Mouse (Mus musculus) forebrain, embryonic 10.5 days (tissue): ENCODE results near the gene Srsf2. TPM values are rescaled to one million over a fixed set of nuclear protein-coding genes. Genes with fewer than 3 reads are reported as not detected.

Experiments used
- DNase-seq: peaks from one replicate; pipeline ENCODE4 v3.0.0-alpha.2; 2017; ENCODE audit warnings: low spot score; ENCODE audit errors: extremely low spot score
- H3K27ac ChIP-seq: fragments of 300-500 bp; sonication (generic); 2 replicates; pipeline ENCODE4 v1.5.1; 2016; ENCODE audit warnings: mild to moderate bottlenecking
- H3K27me3 ChIP-seq: fragments of 300-500 bp; sonication (generic); 2 replicates; pipeline ENCODE4 v1.6.1; 2016; ENCODE audit warnings: mild to moderate bottlenecking; ENCODE audit not compliant: poor library complexity, severe bottlenecking
- H3K36me3 ChIP-seq: fragments of 300-500 bp; sonication (generic); replicated peaks from 2 replicates; pipeline ENCODE4 v1.6.1; 2016; ENCODE audit warnings: mild to moderate bottlenecking, moderate library complexity
- H3K4me1 ChIP-seq: fragments of 300-500 bp; sonication (generic); 2 replicates; pipeline ENCODE4 v1.6.1; 2016
- H3K4me3 ChIP-seq: fragments of 300-500 bp; sonication (generic); 2 replicates; pipeline ENCODE4 v1.5.1; 2016; ENCODE audit warnings: mild to moderate bottlenecking, moderate library complexity
- H3K9me3 ChIP-seq: fragments of 300-500 bp; sonication (generic); 2 replicates; pipeline ENCODE4 v1.6.1; 2016; ENCODE audit warnings: mild to moderate bottlenecking, moderate library complexity
- WGBS: fragments of 180-500 bp; shearing (Covaris S2); methylation state at CpG from one replicate; pipeline ENCODE4 v1.1.7; 2016; 5-methylcytosine and 5-hydroxymethylcytosine counted together
- polyA plus RNA-seq: library from polyadenylated mRNA; unstranded; fragments of >200 nt; fragmentation: Nextera tagmentation; extraction: Ambion mirVana; gene quantifications from 2 replicates; pipeline ENCODE4 v1.2.1, GENCODE M21; 2016

Gene Srsf2
- polyA plus RNA-seq, 1 experiment from 2014 or later = 901 TPM

DNA sequence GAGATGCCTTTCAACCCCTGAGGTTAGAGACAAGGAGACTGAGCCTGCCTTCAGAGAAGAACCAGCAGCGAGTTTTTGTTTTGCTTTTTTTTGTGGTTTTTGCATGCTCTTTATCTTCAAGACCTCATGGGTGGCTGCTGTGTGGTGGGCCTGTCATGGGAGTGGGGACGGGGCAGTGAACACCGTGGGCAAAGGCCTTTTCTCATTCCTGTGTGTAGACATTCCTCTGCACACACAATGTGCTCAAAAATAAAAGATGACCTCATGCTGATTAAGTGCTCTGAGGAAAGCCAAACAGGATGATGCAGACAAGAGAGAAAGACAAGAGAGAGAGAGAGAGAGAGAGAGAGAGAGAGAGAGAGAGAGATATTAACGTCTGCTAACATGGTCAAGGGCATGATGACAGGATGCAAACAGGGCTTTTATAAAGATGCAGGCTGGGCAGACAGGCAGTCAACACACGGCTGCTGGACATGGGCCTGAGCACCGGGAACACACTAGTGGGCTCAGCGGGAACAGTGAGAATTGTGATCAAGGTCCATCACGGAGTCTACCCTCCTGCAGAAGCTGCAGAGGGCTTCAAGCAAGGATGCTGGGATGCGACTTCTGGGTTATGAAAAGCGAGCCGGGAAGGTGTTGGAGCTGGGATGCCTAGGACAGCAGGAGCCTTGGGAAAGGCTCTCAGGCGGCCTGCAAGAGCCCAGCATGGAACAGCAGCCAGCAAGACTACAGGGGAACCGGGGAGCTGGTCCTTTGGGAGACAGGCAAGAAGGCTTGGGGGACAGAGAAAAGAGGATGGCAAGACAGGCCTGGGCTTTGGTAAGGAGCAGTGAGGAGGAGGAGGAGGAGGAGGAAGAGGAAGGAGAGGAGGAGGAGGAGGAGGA lies 31.6 kb downstream of the Srsf2 start:
- Histone ChIP-seq H3K36me3 (no peaks in the 10 kb centered on the region), H3K27ac (peak overlapping the region; percentile 25), H3K27me3 (no peaks in the 10 kb centered on the region; the same call in 1 of the 2 replicates), H3K4me1 (peaks cover 61% of the 10 kb centered on the region), H3K9me3 (no peaks in the 10 kb centered on the region), H3K4me3 (no peak overlapping the region)
- 70% methylated on average over 13 of the region's 13 CpGs for WGBS
- DNase-seq = no peak

- no peak for DNase-seq
- Histone ChIP-seq H3K36me3 (no peaks in the 10 kb centered on the region), H3K4me3 (no peak overlapping the region), H3K9me3 (no peaks in the 10 kb centered on the region), H3K27ac (0 out of 2 replicates have a peak overlapping the region, but pooled peaks have one; percentile 25), H3K27me3 (no peaks in the 10 kb centered on the region), H3K4me1 (peaks cover 61% of the 10 kb centered on the region)
- 92% methylated on average over 5 of the region's 5 CpGs for WGBS
Measured at GRCm38 (mm10) chr11:116819932-116820593, 32.8 kb downstream of the Srsf2 start.

DNA sequence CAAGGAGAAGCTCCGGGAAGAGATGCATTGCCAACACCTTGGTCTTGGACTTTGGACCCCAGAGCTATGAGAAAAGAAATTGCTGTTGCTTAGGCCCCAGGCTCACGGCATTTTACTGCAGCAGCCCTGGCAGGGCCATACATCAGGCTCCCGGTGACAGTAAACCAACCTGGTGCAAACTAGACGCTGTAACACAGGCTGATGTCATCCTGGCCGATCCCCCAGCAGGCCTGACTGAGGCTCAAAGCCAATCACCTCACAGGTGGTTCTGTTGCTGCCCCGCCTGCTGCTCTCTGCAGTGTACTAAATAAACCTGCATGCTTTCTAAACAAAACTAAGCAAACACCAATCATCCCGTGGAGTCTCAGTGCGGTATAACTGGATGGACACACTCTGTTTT lies 34.2 kb downstream of the Srsf2 start:
- no peak overlapping the region for H3K4me3 ChIP-seq
- no peaks in the 10 kb centered on the region for H3K27me3 ChIP-seq
- DNase-seq = no peak
- no peaks in the 10 kb centered on the region for H3K36me3 ChIP-seq
- no peak overlapping the region for H3K27ac ChIP-seq
- H3K4me1 ChIP-seq = peaks cover 72% of the 10 kb centered on the region
- 84% methylated on average over 8 of the region's 8 CpGs for WGBS
- no peaks in the 10 kb centered on the region for H3K9me3 ChIP-seq

DNA sequence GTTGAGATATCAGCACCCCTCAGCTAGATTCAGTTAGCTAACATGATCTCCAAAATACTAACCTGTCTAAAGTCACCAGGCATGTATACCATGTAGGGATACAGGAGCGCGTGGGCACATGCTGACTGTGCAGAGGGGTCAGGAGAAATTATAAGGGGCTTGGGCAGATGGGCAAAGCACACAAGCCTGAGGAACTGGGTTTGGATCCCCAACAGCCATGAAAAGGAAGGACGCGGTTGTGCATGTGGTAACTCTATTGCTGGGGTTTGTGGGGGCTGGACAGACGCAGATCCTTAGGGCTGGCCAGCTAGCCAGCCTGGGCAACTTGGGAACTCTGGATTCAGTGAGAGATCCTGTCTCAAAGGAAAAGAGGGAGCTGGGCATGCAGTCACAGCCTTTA lies 35.3 kb downstream of the Srsf2 start:
- Histone ChIP-seq H3K4me1 (peaks cover 82% of the 10 kb centered on the region), H3K27ac (no peak overlapping the region), H3K27me3 (no peaks in the 10 kb centered on the region), H3K9me3 (no peaks in the 10 kb centered on the region), H3K4me3 (no peak overlapping the region), H3K36me3 (no peaks in the 10 kb centered on the region)
- no peak for DNase-seq
- 91% methylated on average over 5 of the region's 5 CpGs for WGBS

GRCm38 (mm10) chr11:116816769-116817168 lies 36.1 kb downstream of the Srsf2 start:
- H3K4me1 ChIP-seq = peaks cover 82% of the 10 kb centered on the region
- DNase-seq = no peak
- H3K27ac ChIP-seq = 0 out of 2 replicates have a peak overlapping the region, but pooled peaks have one; percentile 35
- H3K36me3 ChIP-seq = no peaks in the 10 kb centered on the region
- WGBS = 75% methylated on average over 5 of the region's 5 CpGs
- no peaks in the 10 kb centered on the region for H3K27me3 ChIP-seq
- no peaks in the 10 kb centered on the region for H3K9me3 ChIP-seq
- no peak overlapping the region for H3K4me3 ChIP-seq

DNA sequence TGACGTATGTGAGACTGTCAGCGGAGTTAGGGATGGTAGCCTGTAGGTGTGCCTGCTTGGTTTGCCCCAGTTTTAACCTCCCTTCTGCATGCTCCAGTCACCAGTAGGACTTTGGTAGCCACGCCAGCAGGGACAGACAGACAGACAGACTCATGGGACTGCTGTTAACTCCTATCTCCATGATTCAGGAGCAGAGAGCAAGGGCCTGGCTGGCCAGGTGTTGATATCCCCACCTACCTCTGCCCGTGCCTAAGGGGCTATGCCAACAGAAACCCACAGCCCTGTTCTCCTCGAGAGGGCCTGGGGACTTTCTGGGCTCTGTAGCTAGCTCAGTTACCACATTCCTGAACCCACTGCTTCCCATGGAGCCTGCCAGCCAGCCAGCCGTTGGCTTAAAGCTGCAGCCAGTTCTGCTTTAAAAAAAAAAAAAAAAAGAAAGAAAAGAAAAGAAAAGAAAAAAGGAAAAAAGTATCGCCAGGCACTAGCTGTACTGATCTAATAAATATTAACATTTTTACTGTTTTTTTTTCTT lies 37.9 kb downstream of the Srsf2 start:
- Histone ChIP-seq H3K27ac (peak overlapping the region; percentile 86), H3K9me3 (no peaks in the 10 kb centered on the region), H3K4me3 (peak overlapping the region; percentile 32), H3K4me1 (peaks cover 82% of the 10 kb centered on the region), H3K36me3 (0 out of 2 replicates have a peak, but pooled peaks cover 2% of the 10 kb centered on the region), H3K27me3 (peaks cover 13% of the 10 kb centered on the region)
- DNase-seq = no peak
- WGBS = 28% methylated on average over 7 of the region's 7 CpGs

GRCm38 (mm10) chr11:116814076-116814883 lies 38.6 kb downstream of the Srsf2 start:
- DNase-seq = peak; percentile 54
- WGBS = 7% methylated on average over 20 of the region's 20 CpGs
- H3K36me3 ChIP-seq = 0 out of 2 replicates have a peak, but pooled peaks cover 2% of the 10 kb centered on the region
- peaks cover 81% of the 10 kb centered on the region for H3K4me1 ChIP-seq
- H3K27me3 ChIP-seq = peaks cover 19% of the 10 kb centered on the region
- peak overlapping the region; percentile 32 for H3K4me3 ChIP-seq
- H3K9me3 ChIP-seq = no peaks in the 10 kb centered on the region
- peak overlapping the region; percentile 86 for H3K27ac ChIP-seq

GRCm38 (mm10) chr11:116813610-116814009 lies 39.3 kb downstream of the Srsf2 start:
- no peak for DNase-seq
- H3K27me3 ChIP-seq = peaks cover 19% of the 10 kb centered on the region
- H3K4me1 ChIP-seq = peaks cover 84% of the 10 kb centered on the region
- H3K4me3 ChIP-seq = peak overlapping the region; percentile 32; the same call in 1 of the 2 replicates
- no peaks in the 10 kb centered on the region for H3K9me3 ChIP-seq
- peak overlapping the region; percentile 86 for H3K27ac ChIP-seq
- 75% methylated on average over 13 of the region's 13 CpGs for WGBS
- H3K36me3 ChIP-seq = 0 out of 2 replicates have a peak, but pooled peaks cover 2% of the 10 kb centered on the region

DNA sequence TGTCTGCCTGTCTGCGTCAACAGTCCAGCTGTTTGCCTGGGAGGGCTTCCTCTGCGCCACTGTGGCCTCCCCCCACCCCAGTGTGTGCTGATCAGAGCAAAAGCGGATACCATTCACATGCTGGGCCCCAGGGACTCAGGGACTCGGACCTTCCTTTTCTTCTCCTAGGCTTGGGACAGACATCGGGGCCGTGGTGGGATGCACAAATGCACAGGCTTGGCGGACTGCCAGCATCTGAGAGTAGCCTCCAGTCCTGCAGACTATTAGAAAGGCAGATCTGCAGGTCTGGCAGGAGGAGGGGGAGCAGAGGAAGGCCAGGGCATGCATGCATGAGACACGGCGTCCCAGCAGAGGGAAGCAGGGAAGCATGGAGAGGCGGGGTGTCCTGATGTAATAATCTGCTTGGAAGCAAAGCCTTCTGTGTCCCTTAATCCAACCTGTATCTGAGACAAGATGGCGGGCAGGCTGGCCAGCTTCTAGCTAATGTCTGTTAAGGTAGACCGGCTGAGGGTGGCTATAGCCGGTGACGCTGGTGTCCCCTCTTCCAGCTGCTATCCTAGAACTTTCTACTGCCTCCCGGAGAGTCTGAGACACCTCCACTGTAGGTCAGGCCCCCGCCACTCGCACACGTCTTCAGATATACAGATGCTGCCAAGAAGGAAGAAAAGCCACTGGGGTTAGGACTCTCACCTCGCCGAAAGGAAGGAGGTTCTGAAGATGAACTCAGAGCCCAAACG lies 39.9 kb downstream of the Srsf2 start:
- no peaks in the 10 kb centered on the region for H3K9me3 ChIP-seq
- peaks cover 89% of the 10 kb centered on the region for H3K4me1 ChIP-seq
- peak overlapping the region; percentile 86 for H3K27ac ChIP-seq
- H3K36me3 ChIP-seq = 0 out of 2 replicates have a peak, but pooled peaks cover 2% of the 10 kb centered on the region
- H3K4me3 ChIP-seq = peak overlapping the region; percentile 27
- WGBS = 54% methylated on average over 21 of the region's 21 CpGs
- peak; percentile 52 for DNase-seq
- peaks cover 19% of the 10 kb centered on the region for H3K27me3 ChIP-seq

- Histone ChIP-seq H3K36me3 (0 out of 2 replicates have a peak, but pooled peaks cover 2% of the 10 kb centered on the region), H3K9me3 (no peaks in the 10 kb centered on the region), H3K4me1 (peaks cover 87% of the 10 kb centered on the region), H3K27me3 (peaks cover 19% of the 10 kb centered on the region), H3K4me3 (peak overlapping the region; percentile 52), H3K27ac (peak overlapping the region; percentile 86)
- peak; percentile 70 for DNase-seq
- WGBS = 5% methylated on average over 32 of the region's 32 CpGs
Measured at GRCm38 (mm10) chr11:116810983-116811901, 41.7 kb downstream of the Srsf2 start.

- 0 out of 2 replicates have a peak, but pooled peaks cover 2% of the 10 kb centered on the region for H3K36me3 ChIP-seq
- DNase-seq = no peak
- WGBS = 43% methylated on average over 11 of the region's 11 CpGs
- H3K27ac ChIP-seq = peak overlapping the region; percentile 86
- H3K9me3 ChIP-seq = no peaks in the 10 kb centered on the region
- H3K4me3 ChIP-seq = peak overlapping the region; percentile 52
- peaks cover 19% of the 10 kb centered on the region for H3K27me3 ChIP-seq
- peaks cover 80% of the 10 kb centered on the region for H3K4me1 ChIP-seq
Measured at GRCm38 (mm10) chr11:116810528-116810927, 42.4 kb downstream of the Srsf2 start.
